Mouse (Mus musculus): Measurements from ENCODE around the gene Olfr356.

- TF ChIP-seq CTCF (IDR thresholded peaks at IDR 0.05; ENCODE audit: control insufficient read depth, insufficient read depth, insufficient read length) (no peak), CEBPB (IDR thresholded peaks at IDR 0.05; ENCODE audit: low read depth) (no peak), MYOD1 (IDR thresholded peaks at IDR 0.05; ENCODE audit: control insufficient read depth, insufficient read length, low read depth) (no peak), MAX (IDR thresholded peaks at IDR 0.05) (no peak), MYOG (IDR thresholded peaks at IDR 0.05; ENCODE audit: control insufficient read depth, extremely low read depth, insufficient read length) (no peak), FOSL1 (IDR thresholded peaks at IDR 0.05; ENCODE audit: insufficient read depth, low read length, poor library complexity, severe bottlenecking) (no peak), USF1 (IDR thresholded peaks at IDR 0.05; ENCODE audit: low read depth) (no peak)
Measured at GRCm38 (mm10) chr2:36928797-36929196, 8.1 kb upstream of the Olfr356 start, which contains the start of gene Olfr355.

All from C2C12 (cell line).